Mouse (Mus musculus): Measurements from ENCODE around the gene Vps41.

Vps41 gene

DNA sequence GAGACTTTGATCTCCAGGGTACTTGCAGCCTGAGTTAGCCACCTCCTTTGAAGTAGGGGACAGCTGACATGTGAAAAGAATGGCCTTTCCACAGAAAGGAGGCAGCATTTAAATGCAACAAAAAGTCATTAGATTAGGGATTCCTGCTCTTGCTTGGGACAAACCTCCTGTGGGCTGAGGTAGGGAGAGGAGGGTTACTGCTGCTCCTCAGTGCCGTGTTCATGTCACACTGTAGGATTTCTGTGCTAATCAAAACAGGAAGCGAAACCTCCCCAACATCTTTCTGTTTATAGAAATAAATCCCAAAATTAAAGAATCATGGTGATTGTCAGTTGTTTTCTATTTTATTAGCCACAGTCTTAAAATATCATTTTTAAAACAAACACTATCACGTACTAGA lies 77.4 kb downstream of the Vps41 start:
- no peak for DNase-seq (ENCODE audit: low spot score in 2 of 2)

DNA sequence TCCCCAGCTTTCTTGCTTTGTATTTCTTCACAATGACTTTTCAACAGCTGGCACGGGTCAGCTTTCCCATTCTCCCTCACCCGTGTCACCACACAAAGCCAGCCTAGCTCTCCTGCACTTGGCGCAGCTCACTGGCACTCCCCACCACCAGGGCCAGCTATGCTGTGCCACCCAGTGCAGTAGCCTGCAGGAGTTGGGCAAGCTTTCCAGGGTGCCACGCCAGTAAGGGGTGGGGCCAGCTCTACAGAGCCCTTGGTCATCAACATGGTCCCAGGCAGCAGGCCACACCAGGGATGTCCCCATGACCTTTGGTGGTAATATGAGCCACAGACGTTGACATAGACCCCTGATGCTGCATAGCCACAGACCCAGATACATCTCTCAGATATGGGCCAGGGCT lies 80.5 kb downstream of the Vps41 start:
- no peak for DNase-seq (ENCODE audit: low spot score in 2 of 2)

DNA sequence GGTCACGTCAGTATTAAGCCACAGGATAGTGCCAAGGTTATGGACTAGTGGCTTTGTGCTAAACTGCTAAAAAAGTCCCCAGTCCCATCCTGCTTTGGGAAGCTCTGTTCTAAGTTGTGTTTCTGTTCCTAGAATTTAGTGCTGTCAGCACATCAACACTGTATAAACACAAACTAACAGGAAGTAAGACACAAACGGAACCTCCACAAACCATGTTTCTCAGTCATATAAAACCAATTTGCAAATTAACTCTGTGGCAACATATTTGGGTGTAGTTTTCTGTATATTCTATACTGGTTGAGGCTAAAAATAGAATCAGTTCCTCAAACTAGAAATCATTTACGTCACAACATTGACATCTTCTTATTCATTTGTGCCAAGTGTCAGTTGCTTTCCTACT lies 83.3 kb downstream of the Vps41 start:
- no peak for DNase-seq (ENCODE audit: low spot score in 2 of 2)

DNA sequence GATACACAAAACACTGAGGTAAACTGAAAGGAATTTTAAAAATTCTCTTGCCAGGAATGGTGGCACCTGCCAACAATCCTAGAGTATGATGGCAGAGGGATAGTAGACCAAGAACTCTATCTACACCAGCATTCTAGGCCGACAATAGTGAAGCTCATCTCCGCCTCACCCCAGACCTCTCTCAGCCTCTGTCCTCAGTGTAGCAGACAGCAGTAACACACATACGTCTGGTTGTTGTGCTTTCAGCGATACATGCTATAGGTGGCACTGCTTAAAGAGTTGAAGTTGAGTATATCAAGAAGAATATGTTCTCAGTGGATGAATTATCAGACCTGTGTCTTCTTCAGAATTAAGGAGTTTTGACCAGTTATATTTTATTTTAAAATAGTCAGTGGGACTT lies 92.4 kb downstream of the Vps41 start:
- no peak for DNase-seq (ENCODE audit: low spot score in 2 of 2)

DNA sequence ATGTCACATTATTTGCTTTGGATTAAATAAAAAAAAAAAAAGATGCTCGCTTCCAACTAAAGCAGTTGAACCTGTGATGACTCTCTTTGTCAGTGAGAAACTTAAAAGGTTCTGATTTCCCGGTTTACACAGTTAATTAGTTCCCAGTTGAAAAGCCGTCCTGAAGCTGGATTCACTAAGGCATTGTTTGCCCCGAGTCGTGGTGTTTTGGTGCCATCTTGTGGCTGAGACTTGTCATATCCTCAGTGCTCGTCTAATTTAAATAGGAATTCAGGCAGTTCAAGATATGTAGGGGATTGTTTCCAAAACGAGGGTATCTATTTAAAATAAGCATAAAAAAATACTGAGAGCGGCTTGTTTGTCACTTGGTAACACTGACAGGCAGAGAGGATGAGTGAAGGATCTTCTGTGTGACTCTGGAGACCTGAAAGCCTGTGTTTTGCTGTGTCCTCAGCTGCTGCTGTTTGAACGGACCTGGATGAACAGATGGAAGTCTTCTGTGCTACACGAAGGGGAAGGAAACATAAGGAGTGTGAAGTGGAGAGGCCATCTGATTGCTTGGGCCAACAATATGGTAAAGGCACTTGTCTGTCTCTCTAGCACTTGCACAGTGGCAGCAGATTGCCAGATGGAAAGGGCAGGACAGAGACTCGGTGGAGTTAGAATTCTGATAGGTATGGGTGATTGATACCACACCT lies 93.0 kb downstream of the Vps41 start:
- DNase-seq (ENCODE audit: low spot score in 2 of 2), result peak in 1 of 2 experiments; percentile 71

DNA sequence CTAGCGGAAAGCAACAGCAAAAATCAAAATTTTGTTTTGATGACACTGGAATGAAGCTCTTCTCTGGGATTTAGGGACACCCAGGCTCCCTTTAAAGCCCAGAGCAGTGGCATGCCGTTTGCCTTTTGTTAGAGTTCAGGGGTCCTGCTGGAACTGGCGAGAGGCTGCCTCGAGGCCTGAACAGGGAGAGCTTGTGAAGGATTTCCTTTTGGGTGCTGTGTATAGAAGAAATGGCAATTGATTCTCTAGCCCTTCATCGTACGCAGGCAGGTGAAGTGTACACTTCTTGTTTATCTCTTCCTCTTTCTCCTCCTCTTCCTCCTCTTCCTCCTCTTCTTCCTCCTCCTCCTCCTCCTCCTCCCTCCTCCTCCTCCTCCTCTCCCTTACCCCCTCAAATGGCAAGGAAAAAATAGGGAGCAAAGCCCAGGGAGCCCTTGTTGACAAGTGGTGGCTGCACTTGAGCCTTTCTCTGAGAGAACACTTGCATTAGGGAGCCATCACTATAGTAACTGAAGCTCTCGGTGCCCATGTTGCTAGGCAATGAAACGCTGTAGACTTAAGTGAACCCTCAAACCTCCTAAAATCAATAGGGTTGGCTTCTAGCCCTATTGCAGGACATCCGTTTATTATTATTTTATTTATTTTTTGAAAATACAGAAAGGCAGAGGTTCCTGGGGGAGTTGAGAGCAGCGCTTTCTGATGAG lies 107.5 kb downstream of the Vps41 start:
- no peak for DNase-seq (ENCODE audit: low spot score in 2 of 2)

DNA sequence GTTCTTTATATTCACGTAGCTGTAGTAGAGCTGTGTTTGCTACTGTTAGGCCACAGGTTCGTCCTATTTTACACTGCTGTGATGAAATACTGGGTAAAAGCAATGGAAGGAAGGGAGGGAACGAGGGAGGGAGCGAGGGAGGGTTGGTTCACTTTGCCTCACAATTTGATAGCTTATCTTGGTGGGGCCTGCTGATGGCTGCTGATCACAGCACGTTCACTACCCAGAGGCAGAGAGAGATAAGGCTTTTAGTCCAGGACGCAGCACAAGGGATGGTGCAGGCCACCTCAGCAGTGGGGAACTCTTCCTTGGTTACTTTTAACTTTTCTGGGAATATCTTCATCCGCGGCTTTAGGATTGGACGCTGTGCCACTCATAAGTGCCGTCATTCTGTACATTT lies 109.9 kb downstream of the Vps41 start:
- DNase-seq (ENCODE audit: low spot score in 2 of 2), result no peak

DNA sequence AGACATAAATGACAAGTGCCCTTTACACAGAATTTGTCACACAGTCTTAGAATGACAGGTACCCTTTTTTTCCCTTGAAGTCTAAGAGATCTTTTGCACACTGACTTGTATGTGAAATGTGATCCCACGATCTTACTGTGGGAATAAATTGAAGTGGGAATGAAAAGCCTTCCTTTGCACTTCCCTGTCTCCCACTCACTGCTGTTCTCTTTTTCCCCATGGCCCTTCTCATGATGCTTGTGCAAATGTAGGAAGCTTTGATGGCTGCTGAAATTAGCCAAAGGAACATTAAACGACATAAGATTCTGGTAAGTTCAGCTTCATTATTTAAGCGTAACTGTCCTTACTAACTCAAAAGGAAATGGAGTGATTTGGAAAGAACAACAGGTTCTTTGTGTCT lies 113.4 kb downstream of the Vps41 start:
- DNase-seq (ENCODE audit: low spot score in 2 of 2), result no peak

DNA sequence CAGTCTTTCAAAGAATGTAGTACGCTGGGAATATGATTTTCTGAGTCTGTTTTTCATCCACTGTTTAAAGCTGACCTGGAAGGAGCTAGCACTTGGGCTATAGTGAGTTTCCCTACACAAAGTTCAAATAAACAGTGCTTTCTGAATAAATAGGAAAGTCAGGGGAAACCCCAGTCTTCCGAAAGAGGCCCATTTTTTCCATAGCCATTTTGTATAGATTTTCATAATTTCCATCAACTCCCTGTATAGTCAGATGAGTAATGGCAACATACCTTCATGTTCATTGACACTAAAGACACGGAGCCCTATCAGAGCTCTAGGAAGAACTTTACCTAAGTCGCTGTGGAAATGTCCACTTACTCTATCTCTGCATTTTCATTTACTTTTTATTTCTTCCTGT lies 122.1 kb downstream of the Vps41 start:
- no peak for DNase-seq (ENCODE audit: low spot score in 2 of 2)

DNA sequence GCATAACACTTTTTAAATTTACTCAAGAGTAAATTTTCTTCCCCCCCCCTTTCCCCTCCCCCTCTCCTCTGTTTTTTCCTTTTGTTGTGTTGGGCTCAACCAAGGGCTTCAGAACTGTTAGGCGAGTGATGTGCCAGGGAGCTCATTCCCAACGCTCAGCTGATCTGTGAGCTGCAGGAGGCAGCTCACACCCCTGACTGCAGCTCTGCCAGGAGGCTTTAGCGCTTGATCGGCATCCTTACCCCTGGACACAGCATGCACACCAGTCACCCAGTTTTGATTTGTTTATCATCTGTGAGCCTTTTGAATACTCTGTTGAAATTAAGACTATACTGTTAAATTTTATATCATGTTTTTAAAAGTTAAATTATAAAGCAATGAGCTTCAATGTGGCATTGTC lies 123.3 kb downstream of the Vps41 start:
- DNase-seq (ENCODE audit: low spot score in 2 of 2), result no peak

DNA sequence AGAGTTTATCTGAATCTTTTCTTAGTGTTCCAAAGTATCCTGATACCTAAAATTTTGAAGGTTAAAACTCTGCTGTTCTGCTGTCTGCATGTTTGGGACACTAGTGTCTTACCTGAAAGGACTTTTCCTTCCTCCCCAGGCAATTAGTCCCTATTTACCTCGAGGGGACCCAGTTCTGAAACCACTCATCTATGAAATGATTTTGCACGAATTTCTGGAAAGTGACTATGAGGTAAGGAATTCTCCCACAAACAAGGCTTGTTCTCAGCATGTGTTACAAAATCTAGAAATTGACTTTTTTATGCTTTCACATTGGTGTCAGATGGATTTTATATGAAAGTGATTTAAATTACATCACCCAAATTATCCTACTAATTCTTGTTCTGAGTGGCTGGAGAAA lies 123.9 kb downstream of the Vps41 start:
- DNase-seq (ENCODE audit: low spot score in 2 of 2), result no peak

DNA sequence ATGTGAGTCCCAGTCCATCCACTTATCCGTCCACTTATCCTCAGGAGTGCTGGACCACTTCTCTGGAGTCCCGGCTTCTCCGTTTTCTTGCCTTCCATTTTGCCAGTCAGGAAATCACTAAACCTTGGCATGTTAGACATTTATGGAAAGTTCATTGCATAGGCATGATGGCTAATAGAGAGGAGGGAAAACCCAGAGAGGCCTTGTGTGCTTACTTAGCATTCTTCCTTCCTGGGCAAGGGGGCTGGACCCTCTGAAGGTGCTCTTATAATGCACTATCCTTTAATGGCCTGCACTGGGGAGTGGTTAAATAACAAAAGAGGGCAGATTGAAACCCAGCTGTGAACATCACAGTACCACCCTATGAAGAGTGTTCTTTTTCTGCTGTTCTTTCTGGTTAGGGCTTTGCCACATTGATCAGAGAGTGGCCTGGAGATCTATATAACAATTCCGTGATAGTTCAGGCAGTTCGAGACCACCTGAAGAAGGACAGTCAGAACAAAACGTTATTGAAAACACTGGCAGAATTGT lies 124.7 kb downstream of the Vps41 start:
- DNase-seq (ENCODE audit: low spot score in 2 of 2), result no peak

DNA sequence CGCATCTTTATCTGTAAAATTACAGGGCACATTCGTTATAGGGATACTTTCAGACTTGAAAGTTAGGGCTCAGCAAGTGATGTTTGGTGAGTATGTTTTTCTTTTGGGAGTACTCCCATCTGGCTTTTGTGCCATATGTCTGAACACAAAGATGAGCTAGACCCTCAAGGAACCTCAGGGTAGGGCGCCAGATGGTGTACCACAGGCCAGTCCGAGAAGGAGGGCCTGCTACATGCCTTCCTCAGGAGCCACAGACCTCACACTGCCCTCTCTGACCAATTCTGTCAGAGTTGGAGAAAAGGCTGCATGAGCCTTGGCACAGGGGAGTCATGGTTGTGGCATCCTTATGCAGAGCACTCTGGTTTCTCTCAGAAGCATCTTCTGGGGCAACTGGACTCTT lies 125.5 kb downstream of the Vps41 start:
- no peak for DNase-seq (ENCODE audit: low spot score in 2 of 2)

DNA sequence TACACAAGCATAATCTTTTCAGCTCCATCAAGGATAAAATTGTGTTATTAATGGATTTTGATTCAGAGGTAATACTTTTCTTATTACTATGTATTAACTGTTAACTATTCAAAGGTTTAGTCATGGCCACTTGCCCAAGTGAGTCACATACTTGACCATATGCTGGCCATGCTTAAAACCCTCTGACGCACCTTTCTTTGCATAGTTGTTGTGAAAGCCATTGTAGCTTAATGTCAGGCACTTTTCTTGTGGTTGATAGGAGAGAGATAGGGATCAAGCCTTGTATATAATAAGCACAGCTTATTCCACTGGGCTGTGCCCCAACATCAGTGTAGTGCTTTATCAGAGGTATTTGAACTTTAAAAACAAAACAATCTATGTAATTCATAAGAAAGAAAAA lies 126.5 kb downstream of the Vps41 start:
- no peak for DNase-seq (ENCODE audit: low spot score in 2 of 2)

DNA sequence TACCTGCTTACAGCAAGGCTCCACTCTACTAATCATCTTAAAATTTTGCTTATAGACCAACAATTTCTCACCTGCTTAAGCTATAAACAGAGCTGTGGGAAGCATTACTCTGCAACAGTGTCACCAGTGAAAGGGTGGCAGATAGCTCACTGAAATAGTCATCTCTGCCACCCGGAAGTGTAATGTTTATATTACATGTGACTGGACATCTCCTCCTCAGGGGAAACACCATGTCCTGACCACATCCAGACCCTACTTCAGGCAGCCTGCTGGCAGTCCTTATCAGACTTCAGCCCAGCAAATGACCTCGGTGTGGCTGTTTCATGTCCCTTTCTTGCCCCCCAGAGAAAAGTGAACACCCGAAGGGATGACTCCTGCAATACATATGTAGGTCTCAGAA lies 130.3 kb downstream of the Vps41 start:
- no peak for DNase-seq (ENCODE audit: low spot score in 2 of 2)

DNA sequence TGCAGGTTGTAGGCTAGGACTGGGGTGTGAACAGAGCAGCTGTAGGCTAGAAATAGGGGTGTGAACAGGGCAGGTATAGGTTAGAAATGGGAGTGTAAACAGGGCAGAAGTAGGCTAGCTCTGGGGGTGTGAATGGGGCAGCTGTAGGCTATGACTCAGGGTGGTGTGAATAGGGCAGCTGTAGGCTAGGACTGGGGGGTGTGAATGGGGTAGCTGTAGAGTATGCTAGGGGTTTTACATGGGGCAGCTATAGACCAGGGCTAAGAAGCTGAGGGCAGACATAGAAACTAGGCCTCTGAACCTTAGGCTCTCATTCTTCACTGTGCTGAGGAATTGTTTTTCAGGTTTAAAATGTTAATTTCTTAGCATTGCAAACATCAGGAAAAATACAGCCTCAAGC lies 132.5 kb downstream of the Vps41 start:
- no peak for DNase-seq (ENCODE audit: low spot score in 2 of 2)

DNA sequence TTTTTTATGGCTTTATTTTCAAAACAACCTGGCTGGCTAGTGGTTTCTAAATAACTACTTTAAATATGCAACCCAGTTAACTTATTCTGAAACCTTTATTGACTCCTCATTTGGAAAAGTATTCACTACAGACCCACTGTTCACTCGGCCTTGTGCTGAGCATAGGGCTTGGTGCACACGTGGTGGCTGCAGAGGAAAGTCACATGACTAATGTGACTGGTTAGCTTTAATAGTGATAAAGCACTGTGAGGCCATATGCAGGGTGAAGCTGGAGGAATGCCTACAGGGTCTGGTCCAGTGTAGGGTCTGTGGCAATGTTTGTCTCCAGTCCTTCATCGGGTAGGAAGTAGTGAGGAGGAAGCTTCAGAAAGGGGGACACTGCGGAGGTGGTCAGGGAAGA lies 134.1 kb downstream of the Vps41 start:
- DNase-seq (ENCODE audit: low spot score in 2 of 2), result no peak

DNA sequence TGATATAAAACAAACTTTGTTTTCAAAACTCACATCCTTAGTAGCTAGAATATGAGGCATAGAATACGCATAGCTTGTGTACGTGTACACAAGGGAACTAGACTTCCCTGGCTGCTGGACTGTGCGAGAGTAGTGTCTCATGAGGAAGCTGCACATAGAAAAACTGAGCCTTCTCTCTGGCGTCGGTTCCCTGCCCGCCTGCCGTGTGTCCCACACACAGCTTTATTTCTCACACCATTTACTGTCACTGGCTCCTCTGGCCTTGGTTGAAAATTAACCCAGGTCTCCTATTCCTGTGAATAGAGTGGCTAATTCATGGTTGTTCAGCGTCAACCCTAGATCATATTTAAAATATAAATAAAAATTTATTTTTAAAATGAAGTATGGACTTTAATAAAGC lies 135.6 kb downstream of the Vps41 start:
- DNase-seq (ENCODE audit: low spot score in 2 of 2), result no peak

DNA sequence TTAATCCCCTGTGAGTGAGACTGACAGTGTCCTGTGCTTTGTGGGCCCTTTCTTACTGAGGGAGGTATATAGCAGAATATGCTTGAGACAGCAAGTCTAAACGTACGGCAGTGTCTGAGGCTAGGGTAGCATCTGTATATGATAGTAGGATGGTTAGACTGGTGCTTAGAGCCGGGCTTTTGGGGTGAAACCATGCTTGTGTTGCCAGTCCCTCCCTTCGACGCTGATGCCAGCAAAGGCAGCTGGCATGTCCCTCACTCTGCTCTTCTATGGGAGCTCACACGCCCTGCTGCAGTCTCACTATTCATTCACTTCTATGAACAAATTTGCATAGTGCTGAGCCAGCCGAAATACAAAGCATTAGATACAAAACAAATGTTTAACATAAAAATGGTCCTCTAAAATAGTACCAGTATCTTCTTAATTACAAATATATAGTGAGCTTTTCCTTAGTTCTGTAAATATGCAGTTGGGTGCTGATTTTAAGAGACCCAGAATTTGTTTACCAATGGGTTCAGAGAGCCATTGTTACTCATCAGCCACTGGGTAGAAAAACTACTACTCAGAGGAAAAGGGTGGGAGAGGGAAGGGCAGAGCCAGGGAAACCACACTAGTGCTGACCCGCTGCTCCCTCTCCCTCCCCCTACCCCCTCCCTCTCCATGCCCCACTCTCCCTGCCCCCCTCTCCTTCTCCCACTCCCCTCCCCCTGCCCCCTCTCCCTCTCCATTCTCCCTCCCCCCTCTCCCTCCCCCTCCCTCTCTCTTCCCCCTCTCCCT lies 139.1 kb downstream of the Vps41 start:
- no peak for DNase-seq (ENCODE audit: low spot score in 2 of 2)

DNA sequence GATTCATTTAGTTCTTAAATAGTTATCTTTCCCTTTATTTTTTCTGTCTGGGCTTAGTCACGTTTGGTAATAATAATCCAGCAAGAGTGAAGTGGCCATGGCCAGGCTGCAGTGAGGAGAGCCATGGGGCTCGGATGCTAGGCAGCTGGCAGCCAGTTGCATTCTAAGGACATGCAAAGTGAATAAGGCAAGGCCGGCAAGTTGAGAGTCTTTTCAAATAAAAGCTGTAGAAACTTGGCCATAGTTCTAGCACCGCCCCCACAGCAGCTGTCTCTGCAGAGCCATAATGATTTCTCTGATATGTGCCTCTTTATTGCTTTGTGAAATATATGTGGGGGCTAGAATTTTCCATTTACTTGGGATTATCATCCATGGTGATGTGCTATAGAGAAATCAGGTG lies 141.1 kb downstream of the Vps41 start:
- DNase-seq (ENCODE audit: low spot score in 2 of 2), result peak; percentile 49 to 66

DNA sequence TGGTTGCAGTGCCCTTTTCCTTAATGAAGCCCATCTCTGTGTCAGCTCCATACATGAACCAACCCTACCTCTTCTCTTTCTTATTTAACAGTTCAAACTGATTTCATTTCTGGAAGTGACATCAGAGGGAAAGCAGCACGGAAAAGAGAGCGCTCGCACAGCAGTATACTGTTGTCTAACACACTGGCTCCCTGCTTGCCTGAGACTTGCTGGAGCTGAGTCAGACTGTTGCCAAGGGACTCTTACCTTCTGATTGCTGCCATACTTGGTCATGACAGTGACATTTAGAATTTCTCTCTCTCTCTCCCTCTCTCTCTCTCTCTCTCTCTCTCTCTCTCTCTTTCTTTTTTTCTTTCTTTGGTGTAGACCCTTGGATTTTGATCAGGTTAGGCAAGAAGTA lies 142.3 kb downstream of the Vps41 start:
- no peak for DNase-seq (ENCODE audit: low spot score in 2 of 2)

DNA sequence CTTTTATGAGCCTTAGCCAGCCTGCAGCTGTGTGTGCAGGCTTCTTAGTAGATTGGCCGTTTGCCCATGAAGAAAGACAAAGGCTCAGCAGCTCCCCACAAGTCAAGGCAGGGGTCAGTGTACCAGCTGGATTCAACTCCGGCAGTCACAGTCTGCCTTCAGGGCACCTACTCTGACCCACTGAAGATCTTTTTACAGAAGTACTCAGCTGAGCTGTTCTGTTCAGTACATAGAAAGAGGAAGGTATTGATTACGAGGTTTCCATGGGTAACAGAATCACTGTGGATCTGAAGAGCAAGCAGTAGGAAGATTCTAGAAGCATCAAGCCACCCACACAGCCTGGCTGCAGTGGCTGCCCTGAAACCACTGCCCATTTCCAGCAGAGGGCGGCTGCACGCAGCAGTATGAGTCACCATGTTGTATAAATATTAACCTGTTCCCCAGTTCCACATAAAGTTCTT lies 151.0 kb downstream of the Vps41 start:
- no peak for DNase-seq (ENCODE audit: low spot score in 2 of 2)

DNA sequence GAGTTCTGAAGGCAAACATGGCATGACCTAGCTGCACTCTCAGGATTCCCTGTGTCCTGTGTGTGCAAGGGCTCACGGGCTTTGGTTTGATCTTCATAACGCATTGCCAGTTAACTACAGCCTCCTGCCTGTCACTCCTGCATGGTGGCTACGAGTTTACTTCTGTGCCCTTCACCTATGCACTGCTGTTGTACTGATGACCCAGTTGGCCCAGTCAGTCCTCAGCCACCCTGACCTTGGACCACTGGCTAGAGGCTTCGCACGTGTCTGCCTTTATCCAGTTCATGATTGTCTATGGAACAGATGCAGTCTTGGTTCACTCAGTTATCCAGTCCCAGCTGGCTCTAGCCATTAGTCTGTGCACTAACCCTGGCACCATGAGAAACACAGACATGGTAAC lies 151.7 kb downstream of the Vps41 start:
- DNase-seq (ENCODE audit: low spot score in 2 of 2), result no peak
